Mouse (Mus musculus) kidney, embryonic 14.5 days (tissue): ENCODE measurements around the gene Tmem135. TPM values are rescaled to one million over a fixed set of nuclear protein-coding genes. Genes with fewer than 3 reads are reported as not detected.

Source experiments
- ATAC-seq: fragments of 200-750 bp; cut with Nextera tagmentation; 2 replicates; pipeline ENCODE4 v1.8.0; 2017; ENCODE audit warnings: moderate number of reproducible peaks, mild to moderate bottlenecking, moderate TSS enrichment, moderate library complexity; ENCODE audit not compliant: low FRiP score, low TSS enrichment
- H3K27ac ChIP-seq: fragments of 300-500 bp; sonication (generic); 2 replicates; pipeline ENCODE4 v1.5.1; 2014; ENCODE audit warnings: low read depth, mild to moderate bottlenecking, low read length, moderate library complexity, mixed read lengths
- H3K27me3 ChIP-seq: fragments of 300-500 bp; sonication (generic); 2 replicates; pipeline ENCODE4 v1.6.1; 2014; ENCODE audit warnings: mild to moderate bottlenecking, low read length; ENCODE audit not compliant: control insufficient read depth, insufficient read depth
- H3K36me3 ChIP-seq: fragments of 300-500 bp; sonication (generic); 2 replicates; pipeline ENCODE4 v1.6.1; 2014; ENCODE audit warnings: low read length, mixed read lengths; ENCODE audit not compliant: control insufficient read depth, insufficient read depth
- H3K4me1 ChIP-seq: fragments of 300-500 bp; sonication (generic); 2 replicates; pipeline ENCODE4 v1.6.1; 2014; ENCODE audit warnings: low read length, mixed read lengths; ENCODE audit not compliant: control insufficient read depth, insufficient read depth
- H3K4me2 ChIP-seq: fragments of 300-500 bp; sonication (generic); replicated peaks from 2 replicates; pipeline ENCODE4 v1.6.1; 2014; ENCODE audit warnings: low read depth, mild to moderate bottlenecking, low read length
- H3K4me3 ChIP-seq: fragments of 300-500 bp; sonication (generic); 2 replicates; pipeline ENCODE4 v1.5.1; 2014; ENCODE audit warnings: mild to moderate bottlenecking, low read length
- H3K9ac ChIP-seq: fragments of 300-500 bp; sonication (generic); 2 replicates; pipeline ENCODE4 v1.6.1; 2014; ENCODE audit warnings: low read depth, mild to moderate bottlenecking, low read length, moderate library complexity
- H3K9me3 ChIP-seq: fragments of 300-500 bp; sonication (generic); 2 replicates; pipeline ENCODE4 v1.6.1; 2016; ENCODE audit warnings: low read length; ENCODE audit not compliant: control insufficient read depth
- WGBS: fragments of 180-500 bp; shearing (Covaris S2); extraction: QIAGEN DNeasy Blood & Tissue Kit; methylation state at CpG from one replicate; pipeline ENCODE4 v1.1.7; 2014; 5-methylcytosine and 5-hydroxymethylcytosine counted together
- polyA plus RNA-seq: library from polyadenylated mRNA; unstranded; fragments of >200 nt; fragmentation: Nextera tagmentation; extraction: Ambion mirVana; gene quantifications from 2 replicates; pipeline ENCODE4 v1.2.1, GENCODE M21; 2014

The Tmem135 gene
- polyA plus RNA-seq, 1 experiment from 2014 or later = 31.9 TPM

DNA sequence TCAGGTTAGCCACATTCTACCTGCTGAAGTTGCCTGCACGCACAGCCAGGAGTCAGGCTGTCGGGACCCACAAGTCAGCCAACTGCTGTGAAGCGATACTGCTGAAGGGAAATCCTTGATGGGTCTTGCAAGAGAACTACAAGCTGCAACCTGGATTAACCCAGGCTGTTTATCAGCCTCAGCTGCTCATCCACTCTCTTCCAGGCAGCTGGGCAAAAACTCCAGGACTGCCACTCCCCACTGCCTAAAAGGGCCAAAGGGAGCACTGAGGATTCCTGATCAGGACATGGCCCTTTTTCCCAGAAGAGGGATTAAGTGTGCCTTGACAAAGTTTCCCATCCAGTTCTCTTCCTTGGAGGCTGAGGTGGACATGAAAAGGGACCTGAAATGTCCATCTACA is 15.0 kb downstream of the Tmem135 start:
- H3K4me3 ChIP-seq = no peak overlapping the region
- no peak for ATAC-seq
- H3K27me3 ChIP-seq = no peaks in the 10 kb centered on the region
- 49% methylated on average over 3 of the region's 3 CpGs for WGBS
- no peaks in the 10 kb centered on the region for H3K9me3 ChIP-seq
- 0 out of 2 replicates have a peak overlapping the region, but pooled peaks have one; percentile 9 for H3K9ac ChIP-seq
- H3K4me1 ChIP-seq = peaks cover 10% of the 10 kb centered on the region; the same call in 1 of the 2 replicates
- no peak overlapping the region for H3K27ac ChIP-seq
- H3K4me2 ChIP-seq = no peak overlapping the region
- H3K36me3 ChIP-seq = no peaks in the 10 kb centered on the region

DNA sequence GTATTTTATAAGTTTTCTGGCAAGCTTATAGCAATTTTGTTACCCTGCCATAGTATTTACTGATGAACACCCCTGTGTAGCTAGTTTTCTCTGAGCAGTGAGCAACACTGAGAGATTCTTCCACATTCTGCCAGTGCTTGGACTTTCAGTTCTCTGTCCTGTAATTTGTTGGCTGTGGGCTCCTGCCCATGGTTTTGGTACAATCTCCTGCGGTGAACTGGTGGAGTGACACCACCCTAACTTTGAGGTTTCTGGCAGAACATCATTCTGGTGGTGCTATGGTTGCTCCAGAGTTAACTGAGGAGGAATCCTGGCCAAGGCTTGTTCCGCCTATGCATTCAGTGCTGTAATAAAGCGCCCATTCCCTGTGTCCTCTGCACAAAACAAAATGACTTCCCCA is 21.1 kb downstream of the Tmem135 start:
- peaks cover 6% of the 10 kb centered on the region for H3K4me1 ChIP-seq
- ATAC-seq = no peak
- H3K36me3 ChIP-seq = no peaks in the 10 kb centered on the region
- no peaks in the 10 kb centered on the region for H3K27me3 ChIP-seq
- 93% methylated on average over 3 of the region's 3 CpGs for WGBS
- H3K9ac ChIP-seq = no peak overlapping the region
- H3K9me3 ChIP-seq = no peaks in the 10 kb centered on the region
- H3K4me2 ChIP-seq = no peak overlapping the region
- no peak overlapping the region for H3K4me3 ChIP-seq
- no peak overlapping the region for H3K27ac ChIP-seq

DNA sequence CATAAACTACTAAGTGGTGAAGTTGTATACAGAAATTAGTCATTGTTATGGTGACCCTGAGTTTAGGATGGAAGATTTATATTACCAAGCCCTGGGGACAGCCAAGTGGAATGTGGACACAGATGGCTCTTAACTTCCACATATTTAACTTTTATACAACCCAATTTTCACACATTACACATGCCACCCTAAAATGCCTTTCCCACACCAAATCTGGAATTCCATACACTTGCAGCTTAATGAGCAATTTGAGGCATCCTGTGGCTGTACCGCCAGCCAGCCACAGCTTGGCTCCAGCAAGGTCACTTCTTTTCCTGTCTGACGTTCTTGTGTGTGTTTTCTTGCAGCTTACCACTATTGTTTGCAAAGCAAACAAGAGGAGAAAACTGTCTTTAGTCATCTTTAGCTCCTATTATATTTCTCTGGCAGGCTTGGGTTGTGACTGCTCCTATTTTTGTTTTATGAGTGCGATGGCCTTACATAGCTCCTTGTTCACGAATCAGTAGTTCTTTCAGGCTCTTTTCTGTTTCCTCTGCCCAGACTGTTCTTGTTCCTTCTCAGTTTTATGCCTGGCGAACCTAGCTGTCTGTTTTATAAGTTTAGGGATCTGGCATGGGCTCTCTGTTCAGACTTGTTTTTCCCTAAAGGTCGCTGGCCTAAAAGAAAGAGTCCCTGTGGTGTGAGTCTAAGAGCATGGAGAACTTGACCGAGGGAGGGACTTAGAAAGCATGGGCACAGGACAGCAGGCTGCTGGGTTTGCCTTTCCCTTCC is 22.9 kb downstream of the Tmem135 start:
- H3K4me2 ChIP-seq = no peak overlapping the region
- 29% methylated on average over 7 of the region's 7 CpGs for whole genome bisulfite sequencing
- no peak; the same call in 1 of the 2 replicates for ATAC-seq

DNA sequence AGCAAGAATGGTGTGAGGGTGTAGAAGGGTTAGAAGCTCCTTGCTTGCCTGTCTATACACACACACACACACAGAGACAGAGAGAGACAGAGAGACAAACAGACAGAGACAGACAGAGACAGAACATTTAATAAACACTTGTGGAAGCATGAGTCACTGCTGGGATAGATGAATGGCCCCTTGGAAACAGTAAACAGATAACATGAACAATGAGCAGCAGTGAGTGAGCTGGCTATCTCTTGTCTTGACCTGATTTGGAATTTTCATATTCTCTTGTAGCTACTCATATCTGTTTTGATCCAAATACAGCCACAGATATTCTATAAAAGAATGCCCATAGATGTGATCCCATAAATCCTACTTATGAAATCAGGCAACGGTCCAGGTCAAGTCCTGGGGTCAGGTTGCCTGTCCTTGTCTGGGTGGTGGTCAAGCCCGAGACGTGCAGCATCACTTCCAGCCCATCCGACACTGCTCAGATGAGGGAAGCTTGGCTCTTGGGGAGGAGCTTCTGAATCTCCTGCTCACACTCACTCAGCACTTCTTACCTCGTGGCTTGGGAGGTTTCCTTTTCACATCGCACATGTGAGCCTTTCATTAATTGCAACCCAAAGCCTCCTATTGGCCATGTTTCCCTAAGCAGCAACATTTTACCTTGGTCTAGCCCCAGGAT is 32.3 kb downstream of the Tmem135 start:
- H3K36me3 ChIP-seq = no peaks in the 10 kb centered on the region
- H3K4me3 ChIP-seq = no peak overlapping the region
- no peak overlapping the region for H3K9ac ChIP-seq
- 0 out of 2 replicates have a peak, but pooled peaks cover 6% of the 10 kb centered on the region for H3K4me1 ChIP-seq
- 69% methylated on average over 6 of the region's 6 CpGs for WGBS
- no peak overlapping the region for H3K4me2 ChIP-seq
- ATAC-seq = no peak
- H3K9me3 ChIP-seq = no peaks in the 10 kb centered on the region
- no peaks in the 10 kb centered on the region for H3K27me3 ChIP-seq
- H3K27ac ChIP-seq = no peak overlapping the region

More for the DNA sequence above, 22.9 kb downstream of the Tmem135 start:
- no peaks in the 10 kb centered on the region for H3K27me3 ChIP-seq
- H3K9ac ChIP-seq = no peak overlapping the region; the same call in 1 of the 2 replicates
- no peak overlapping the region for H3K4me3 ChIP-seq
- peaks cover 6% of the 10 kb centered on the region for H3K4me1 ChIP-seq
- H3K36me3 ChIP-seq = no peaks in the 10 kb centered on the region
- H3K27ac ChIP-seq = peak overlapping the region; percentile 66; the same call in 1 of the 2 replicates
- H3K9me3 ChIP-seq = no peaks in the 10 kb centered on the region

DNA sequence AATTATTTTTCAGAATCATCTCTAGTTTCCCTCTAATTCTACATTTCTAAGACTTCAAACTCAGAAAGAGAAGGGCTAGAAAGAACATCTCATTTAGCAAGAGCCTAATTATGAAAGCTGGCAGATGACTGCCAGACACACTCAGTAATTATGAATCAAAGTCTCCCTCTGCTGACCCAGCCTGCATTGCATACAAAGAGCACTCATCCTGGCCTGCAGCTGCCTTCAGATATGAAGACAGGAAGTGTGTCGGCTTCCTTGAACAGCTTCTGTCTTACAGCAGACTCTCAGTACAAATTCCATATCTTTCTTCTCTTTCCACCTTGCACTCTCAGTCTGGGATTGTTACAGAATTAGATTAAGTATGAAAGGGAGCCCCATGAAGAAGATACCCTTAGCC is 33.1 kb downstream of the Tmem135 start:
- no peak overlapping the region for H3K27ac ChIP-seq
- WGBS = 33% methylated on average over 1 of the region's 1 CpGs
- no peaks in the 10 kb centered on the region for H3K27me3 ChIP-seq
- ATAC-seq = no peak
- no peaks in the 10 kb centered on the region for H3K36me3 ChIP-seq
- no peak overlapping the region for H3K9ac ChIP-seq
- H3K4me3 ChIP-seq = no peak overlapping the region
- H3K4me1 ChIP-seq = 0 out of 2 replicates have a peak, but pooled peaks cover 6% of the 10 kb centered on the region
- no peaks in the 10 kb centered on the region for H3K9me3 ChIP-seq
- no peak overlapping the region for H3K4me2 ChIP-seq

DNA sequence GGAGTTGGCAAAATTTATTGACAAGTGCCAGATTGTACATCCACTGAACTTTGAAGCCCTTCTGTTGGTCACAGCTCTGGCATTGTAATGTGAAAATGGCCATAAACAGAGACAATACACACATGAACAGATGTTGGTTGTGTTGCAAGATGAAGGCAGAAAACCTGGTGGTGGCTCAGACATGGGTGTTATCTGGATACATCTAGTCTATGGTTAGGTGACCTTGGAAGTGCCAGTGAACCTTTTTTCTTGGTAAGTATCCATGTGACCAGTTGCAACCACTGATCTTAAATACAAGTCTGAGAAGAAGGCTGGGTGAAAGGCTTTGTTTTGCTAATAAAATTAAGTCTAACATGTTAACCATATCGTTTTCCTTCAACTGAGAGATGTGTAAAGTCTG is 33.9 kb downstream of the Tmem135 start:
- H3K9me3 ChIP-seq = no peaks in the 10 kb centered on the region
- no peak overlapping the region for H3K27ac ChIP-seq
- 80% methylated on average over 1 of the region's 1 CpGs for WGBS
- no peak overlapping the region for H3K4me3 ChIP-seq
- no peaks in the 10 kb centered on the region for H3K36me3 ChIP-seq
- H3K27me3 ChIP-seq = no peaks in the 10 kb centered on the region
- 0 out of 2 replicates have a peak, but pooled peaks cover 6% of the 10 kb centered on the region for H3K4me1 ChIP-seq
- ATAC-seq = no peak
- H3K4me2 ChIP-seq = no peak overlapping the region
- H3K9ac ChIP-seq = no peak overlapping the region

DNA sequence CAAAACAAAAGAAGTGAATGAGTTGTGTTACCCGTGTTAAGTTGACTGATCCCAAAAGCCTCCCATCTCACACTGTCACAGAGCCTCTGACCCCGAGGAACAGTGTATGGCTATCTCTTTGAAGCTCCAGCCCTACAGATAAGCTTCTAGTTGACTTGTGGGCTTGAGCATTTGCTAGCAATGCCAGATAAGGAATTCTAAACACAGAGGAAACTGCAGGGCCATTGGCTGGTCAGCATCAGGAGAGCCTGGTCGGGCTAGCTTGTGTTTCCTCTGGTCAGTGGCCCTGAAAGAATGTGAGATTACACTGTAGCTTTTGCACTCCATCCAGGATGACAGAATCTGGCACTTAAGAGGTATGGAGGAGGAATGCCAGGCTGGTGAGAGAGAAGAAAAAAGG is 36.4 kb downstream of the Tmem135 start:
- H3K9me3 ChIP-seq = no peaks in the 10 kb centered on the region
- 0 out of 2 replicates have a peak, but pooled peaks cover 6% of the 10 kb centered on the region for H3K4me1 ChIP-seq
- H3K4me3 ChIP-seq = no peak overlapping the region
- no peak overlapping the region for H3K9ac ChIP-seq
- ATAC-seq = no peak
- no peaks in the 10 kb centered on the region for H3K27me3 ChIP-seq
- H3K36me3 ChIP-seq = no peaks in the 10 kb centered on the region
- H3K4me2 ChIP-seq = no peak overlapping the region
- WGBS = 16% methylated on average over 3 of the region's 3 CpGs
- no peak overlapping the region for H3K27ac ChIP-seq

DNA sequence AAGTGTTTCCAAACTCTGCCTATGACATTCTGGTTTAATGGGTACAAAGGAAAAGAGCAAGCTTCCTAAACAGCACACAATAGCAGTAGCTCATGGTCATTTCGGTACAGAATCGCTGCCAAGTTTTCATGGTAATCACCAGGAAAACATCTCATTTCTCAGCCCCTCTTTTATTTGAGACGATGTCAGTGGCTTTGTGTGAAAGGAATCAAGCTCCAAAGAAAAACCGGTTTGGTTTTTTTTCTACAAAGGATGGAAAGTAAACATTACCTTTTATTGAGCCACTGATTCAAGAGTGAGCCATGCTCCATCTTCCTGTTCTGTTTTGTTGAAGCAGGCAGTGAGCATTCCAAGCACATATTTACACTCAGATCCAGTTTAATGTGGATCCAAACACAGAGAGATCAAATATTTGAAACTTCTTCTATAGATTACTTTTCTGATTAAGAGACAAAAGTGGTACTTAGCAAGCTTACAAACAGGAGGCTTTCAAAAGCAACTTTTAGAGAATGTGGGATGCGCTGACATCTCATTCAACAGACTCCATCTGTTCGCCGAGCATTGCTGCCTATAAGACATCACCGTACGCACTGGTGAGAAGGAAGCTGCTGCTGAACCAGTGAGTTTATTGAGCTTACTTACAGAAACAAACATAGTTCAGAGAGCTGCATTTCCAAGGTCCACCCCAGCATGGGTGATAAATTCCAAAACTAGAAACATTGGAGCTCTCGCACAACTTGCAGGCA is 38.7 kb downstream of the Tmem135 start:
- 74% methylated on average over 10 of the region's 10 CpGs for WGBS
- H3K27me3 ChIP-seq = no peaks in the 10 kb centered on the region
- H3K9me3 ChIP-seq = no peaks in the 10 kb centered on the region
- no peak for ATAC-seq
- no peak overlapping the region for H3K9ac ChIP-seq
- H3K4me1 ChIP-seq = 0 out of 2 replicates have a peak, but pooled peaks cover 6% of the 10 kb centered on the region
- H3K4me2 ChIP-seq = no peak overlapping the region
- no peak overlapping the region for H3K4me3 ChIP-seq
- H3K27ac ChIP-seq = no peak overlapping the region
- no peaks in the 10 kb centered on the region for H3K36me3 ChIP-seq
